Mouse (Mus musculus) adrenal gland, postnatal 36 days (tissue): ENCODE measurements at regions not wholly inside any gene's neighbourhood (a gene's known extent, or its start where the extent isn't known, plus 50 kb on each side); places are given as distances from the start of the nearest gene placed in this dataset.

Experiments
- DNase-seq, 2 experiments: peaks; one replicate each; pipeline ENCODE4 v3.0.0; 2021; ENCODE audit warnings: mixed read lengths in 1 of 2

DNA sequence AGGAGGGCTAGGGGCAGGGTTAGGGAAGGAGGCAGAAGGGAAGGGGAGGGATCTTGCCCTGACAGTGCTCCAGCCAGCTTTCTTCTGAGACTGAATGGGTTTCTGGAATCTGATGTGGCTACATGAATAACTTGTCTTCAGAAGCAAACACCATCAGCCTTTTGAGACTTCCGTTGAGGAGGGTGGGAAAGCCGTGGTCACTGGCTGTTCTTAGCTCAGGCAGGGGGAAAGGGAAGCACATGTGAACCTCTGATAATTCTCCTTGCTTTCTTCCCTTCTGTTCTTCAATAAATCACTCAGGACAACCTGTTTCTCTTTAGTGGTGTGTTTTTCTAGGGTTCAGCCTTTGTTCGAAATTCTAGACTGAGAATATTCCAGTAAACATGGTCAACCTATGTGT lies 148.9 kb downstream of the Bcl11a start:
- DNase-seq: no peak

DNA sequence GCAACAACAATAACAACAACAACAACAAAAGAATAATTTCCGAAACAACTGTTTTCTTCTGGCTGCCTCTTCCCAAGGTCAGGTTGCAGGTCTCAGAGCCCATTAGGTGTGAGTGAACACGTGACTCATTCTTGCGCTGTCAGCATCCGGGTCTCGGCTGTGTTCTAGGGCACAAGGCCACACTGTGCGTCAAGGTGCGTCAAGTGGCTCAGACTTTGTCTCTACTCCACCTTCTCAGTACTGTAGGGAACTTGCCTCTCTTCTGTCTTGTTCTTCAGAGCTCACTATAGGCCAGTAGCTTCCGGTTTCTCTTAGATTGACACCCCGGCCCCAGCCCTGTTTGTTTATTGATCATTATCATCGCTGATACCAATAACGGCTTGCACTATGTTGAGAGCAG lies 155.5 kb downstream of the Bcl11a start:
- DNase-seq: no peak

DNA sequence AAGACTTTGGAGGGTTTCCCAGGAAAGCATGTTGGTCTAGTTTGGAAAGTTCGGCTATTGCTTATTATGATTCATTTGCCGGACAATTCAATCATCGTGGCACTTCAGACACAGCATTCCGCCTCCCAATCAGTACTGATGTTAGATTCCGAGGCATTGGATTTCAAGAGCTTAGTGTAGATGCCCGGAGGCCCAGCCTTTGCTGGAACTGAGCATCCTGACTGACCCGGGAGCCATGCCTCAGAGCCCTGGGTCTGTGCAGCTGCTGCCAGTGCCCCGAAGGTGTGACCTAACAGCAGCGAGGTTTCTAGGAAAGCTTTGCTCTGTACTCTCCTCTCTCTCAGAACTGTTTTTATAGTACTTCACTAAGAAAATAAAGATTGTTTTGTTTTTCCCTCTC lies 156.0 kb downstream of the Bcl11a start:
- no peak for DNase-seq

DNA sequence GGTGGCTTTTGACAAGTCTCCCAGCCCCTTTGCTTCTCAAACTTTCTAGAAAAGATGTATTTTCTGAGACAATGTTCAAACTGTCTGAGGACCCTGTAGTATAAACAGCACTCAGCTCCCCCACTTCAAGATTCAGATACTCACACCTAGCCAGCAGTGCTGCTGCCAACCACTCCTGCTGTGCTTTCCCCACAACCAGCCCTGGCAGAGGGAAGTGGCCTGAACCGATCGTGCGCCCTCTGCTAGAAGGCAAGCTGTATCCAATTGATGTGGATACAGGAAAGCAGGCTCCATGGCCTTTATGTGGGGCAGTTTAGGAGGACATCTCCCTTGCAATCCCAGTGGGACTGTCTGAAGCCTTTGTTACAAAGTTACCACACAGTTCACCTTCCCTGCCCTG lies 156.6 kb downstream of the Bcl11a start:
- DNase-seq: no peak

- DNase-seq: no peak
Observed at GRCm38 (mm10) chr11:24235326-24235725, 157.5 kb downstream of the Bcl11a start.

DNA sequence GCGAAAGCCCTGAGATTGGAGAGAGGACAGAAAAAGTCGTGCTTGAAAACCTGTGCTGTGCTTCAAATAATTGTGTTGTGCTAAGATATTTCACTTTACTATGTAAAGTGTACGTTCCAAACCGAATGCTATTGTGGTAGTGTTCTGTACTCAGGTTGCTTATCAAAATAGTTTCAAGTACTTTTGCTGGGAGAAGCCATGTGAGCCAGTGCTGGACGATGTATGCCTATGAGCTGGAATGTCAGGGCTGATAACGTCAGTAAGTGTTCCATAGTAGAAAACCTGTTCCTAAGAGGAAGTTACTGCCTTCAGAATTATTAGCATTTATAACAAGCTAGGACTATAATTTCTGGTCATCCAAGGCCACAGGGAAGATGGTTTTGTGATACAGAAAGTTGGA lies 161.8 kb downstream of the Bcl11a start:
- DNase-seq: no peak

- DNase-seq: no peak
Observed at GRCm38 (mm10) chr11:24242096-24242495, 164.2 kb downstream of the Bcl11a start.

DNA sequence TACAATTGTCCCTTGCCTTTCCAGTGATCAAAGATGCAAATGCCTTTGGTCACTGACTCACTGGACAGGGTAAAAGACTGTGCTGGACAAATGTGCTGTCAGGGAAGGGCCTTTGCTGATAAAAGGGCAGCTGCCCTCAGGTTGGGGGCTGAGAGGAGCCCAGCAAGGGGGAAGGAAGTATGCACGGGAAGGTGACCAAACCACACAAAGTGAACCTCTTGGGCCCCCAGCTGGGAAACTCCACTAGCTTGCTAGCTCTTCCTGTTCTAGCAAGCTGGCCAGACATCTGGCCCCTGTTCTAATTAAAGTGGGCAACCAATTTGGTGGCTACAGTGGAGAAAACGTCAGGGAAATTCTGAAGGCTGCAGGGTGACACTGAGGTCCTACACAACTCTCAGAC lies 165.0 kb downstream of the Bcl11a start:
- no peak for DNase-seq

DNA sequence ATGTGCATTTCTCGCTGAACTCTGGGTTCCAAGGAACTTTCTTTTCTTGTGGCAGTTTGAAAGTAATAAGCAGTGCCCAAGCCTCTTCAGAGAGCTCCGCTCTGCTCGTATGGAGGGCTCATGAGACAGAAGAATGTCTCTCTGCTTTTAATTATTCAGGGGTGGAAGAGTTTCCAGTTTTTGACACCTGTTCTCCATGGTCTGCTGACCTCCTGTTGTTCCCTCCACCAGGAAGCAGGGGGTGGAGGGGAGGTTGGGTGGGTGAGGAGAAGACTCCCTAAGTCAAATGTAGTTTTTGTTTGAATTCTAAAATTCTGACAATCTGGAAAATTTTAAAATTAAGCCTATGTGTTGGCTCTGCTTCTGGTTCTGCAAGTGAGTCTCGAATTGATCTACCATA lies 167.5 kb downstream of the Bcl11a start:
- no peak for DNase-seq

DNA sequence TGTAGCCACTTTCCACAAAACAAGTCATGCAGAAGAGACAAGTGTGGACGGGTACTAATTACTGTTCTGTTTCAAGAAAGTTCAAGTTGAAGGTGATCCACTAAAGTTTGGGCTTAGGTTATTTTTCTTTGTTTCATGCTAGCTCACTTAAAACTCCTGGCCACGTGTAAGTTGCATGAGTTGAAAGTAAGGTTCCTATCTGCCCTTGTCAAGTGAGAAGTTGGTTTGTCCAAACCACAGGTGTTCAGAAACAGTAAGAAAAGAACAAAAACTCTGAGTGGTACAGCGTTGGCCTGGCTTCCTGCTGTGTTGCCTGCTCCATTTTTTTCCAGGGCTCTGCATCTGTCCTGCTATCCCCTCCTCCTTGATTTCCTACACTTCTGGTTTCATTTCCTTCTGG lies 168.5 kb downstream of the Bcl11a start:
- DNase-seq: no peak

DNA sequence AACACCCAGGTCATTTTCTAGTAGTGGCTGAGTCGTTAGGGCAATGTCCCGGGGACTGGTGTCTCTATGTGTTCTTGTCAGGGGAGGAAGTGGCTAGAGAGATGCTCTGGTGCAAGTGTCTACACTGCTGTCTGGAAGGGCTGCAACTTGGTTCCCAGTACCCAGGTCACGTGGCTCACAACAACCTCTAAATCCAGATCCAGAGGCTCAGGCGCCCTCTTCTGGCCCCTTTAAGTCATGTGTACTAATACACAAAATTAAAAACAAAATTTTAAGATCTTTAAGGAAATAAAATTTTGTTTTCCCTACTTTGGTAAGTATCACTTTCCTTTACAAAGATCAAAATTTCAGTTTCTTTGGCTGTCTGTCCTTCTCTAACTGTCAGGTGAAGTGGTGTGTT lies 169.4 kb downstream of the Bcl11a start:
- no peak for DNase-seq

DNA sequence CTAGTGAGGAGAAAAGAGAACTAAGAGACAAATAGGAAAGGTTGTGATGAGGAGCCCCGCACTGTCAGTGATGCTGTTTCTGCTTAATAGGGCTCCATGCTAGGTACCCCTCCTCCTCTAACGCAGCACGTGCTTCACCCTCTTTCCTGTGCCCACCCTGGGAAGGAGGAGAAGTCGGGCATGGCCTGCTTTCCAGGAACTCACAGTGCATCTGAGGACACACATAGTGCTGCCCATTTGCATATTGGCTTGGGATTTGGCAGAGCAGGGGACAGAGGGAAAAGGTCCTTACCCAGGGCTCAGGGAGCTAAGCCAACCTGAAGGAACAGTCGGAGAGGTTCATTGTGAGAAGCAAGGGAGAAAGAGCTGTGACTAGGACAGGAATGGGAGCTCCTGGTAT lies 173.7 kb downstream of the Bcl11a start:
- no peak for DNase-seq

- DNase-seq: no peak
Observed at GRCm38 (mm10) chr11:24255201-24256060, 177.6 kb downstream of the Bcl11a start.

DNA sequence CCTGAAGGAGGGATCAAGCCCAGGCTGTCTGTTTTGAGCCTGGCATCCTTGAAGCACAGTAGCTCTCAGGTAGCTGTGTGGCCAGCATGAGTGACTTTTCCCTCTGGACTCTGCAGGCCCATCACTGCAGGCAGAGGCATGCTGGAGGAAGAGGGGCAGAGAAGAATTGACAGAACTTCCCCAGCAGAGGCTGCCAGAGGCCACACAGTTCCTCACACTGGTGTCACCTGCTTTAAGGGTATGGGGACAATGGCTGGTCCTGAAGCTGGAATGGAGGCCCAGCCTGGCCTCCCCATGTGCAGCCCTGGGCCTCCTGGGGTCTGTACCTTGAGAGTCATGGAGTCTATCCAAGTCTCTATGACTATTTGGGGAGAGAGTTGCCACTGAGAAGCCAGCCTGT lies 179.9 kb downstream of the Bcl11a start:
- DNase-seq: no peak

DNA sequence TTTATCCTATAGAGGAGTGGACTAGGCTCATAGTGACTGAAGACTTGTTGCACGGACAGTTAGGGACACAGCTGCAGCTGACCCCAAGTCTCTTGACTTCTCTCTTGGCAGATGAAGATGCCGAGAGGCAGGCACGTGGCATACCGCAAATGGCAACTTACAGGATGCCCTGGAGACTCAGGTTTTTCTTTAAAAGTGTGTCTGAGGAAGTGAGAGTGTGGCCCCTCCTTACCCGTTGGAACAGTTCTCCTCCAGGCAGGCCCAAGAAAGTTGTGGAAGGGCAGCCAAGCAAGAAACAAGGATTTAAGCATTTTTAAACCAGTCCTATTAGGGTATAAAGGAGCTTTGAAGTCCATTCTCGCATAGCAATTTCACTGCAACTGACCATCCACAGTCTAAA lies 180.5 kb downstream of the Bcl11a start:
- DNase-seq: no peak

DNA sequence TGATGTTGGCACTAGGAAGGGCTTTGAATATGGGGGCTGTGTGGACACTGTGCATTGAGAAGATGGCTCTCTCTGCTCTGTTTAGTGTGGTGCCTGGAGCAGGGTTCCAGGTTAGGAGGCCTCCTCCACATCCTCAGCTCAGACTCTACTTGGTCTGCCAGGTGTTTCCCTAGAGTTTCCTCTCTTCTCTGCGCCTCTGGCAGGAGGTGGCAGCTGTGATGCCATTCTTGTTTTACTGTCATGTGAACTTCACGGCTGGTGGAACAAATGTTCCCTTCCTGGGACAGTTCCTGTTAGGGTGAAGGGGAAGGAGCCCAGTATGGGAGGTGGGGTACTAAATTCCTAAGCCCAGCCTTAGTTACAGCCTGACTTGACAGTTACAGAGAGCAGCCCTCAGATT lies 181.8 kb downstream of the Bcl11a start:
- no peak for DNase-seq

- DNase-seq: no peak
Observed at GRCm38 (mm10) chr11:24269046-24269445, 191.2 kb downstream of the Bcl11a start.

DNA sequence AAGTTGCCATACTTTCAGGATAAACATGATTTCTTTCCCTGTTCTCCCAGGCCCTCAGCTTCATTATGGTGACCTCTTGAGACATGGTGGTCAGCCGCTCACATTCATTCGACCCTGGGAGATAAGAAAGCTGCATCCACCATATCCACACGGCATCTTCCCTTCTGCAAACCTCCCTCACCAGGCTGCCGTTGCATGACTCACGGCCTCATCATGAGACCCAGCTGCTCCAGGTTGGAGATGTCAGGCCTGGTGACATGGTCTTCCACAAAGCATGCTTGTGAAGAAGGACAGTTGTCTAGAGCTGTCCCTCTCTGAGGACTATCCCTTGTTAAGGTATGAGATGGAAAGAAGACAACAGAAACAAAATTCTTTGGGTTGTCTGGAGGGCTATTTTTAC lies 203.8 kb downstream of the Bcl11a start:
- DNase-seq: no peak

DNA sequence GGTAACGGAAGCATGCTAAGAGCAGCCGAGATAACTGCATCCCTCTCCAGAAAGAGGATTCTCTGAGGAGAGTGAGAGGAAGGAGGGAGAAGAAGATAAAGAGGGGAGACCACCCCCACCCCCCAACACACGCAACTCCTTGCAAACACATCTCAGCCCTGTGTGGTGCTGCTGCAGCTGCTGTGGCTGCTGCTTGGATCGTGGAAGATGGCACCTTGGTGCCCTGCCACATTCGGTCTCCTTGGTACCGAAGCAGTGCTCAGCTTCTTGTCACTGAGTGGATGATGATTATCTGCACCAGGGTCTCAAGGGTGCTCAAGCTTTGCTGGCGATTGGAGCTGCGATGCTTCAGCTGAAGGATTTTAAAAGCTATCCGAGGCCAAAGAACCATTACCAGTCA lies 204.7 kb downstream of the Bcl11a start:
- no peak for DNase-seq

- peak in 1 of 2 experiments; percentile 12 for DNase-seq
Observed at GRCm38 (mm10) chr11:24286129-24287108, 208.6 kb downstream of the Bcl11a start.

DNA sequence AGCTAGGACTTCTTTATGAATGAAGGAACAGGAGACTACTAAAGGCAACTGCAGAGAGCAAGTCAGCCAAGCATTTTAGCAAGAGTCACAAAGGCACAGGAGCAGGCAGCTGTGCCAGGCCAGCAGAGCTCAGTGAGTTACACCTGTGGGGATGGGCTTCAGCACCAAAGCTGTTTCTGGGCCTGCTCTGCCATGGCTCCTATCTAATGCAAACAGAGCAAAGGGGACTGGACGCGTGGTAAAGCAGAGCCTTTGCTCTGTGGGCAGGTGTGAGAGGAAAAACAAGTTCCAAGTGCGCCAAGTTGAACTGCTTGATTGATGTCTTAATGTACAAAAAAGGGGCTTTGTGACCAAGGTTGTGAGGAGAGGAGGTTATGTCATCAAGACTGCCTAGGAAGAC lies 215.4 kb downstream of the Bcl11a start:
- no peak for DNase-seq

DNA sequence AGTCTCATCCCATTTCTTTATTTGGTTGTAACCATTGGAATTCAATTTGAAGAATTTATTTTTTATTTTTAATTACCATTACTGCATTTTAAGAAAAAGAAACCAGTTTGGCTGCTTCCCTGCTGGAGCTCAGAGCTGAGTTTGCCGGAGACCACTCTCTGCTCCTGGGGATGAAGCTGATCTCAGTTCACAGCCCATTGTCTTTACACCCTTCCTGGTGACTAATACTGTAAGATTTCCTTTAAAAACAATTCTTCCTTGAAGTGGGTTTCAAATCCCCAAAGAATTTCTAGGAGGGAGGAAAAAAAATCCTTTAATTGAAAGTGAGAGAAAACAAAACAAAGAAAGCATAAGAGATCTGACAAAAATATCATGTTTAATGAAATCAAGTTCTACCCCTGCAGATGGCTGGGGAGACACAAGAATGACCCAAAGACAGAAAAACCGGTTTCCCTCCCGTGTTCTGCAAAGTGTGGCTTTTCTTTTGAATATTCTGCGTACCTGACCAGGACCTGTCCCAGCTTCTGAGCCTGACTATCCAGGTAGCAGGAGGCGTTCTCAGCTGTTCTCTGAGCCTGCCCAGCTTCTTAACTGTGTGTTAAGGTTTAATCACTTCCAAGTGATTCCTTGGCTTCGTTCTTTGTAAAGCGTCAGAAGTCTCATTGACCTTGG lies 216.1 kb downstream of the Bcl11a start:
- no peak for DNase-seq
